Mouse (Mus musculus) left cerebral cortex, adult 2 months (tissue): ENCODE measurements around the gene Adgrv1. TPM values are rescaled to one million over a fixed set of nuclear protein-coding genes. Genes with fewer than 3 reads are reported as not detected.
A peak's percentile ranks its signal among the peaks of the same experiment; 100 is the strongest.
"Not testable (repeated sequence)": the region's sequence is repeated elsewhere in the genome, so short reads cannot be mapped to it uniquely, and the experiment has no call there.

Experiments used
- DNase-seq, 2 experiments: peaks; one replicate each; pipeline ENCODE4 v3.0.0; 2021 to 2022; ENCODE audit warnings: low spot score in 2 of 2, mixed read lengths in 1 of 2; ENCODE audit errors: extremely low spot score in 1 of 2
- H3K27ac ChIP-seq: fragments of 200-600 bp; 2 replicates; pipeline ENCODE4 v1.8.1; 2022
- H3K4me3 ChIP-seq: fragments of 200-600 bp; 2 replicates; pipeline ENCODE4 v1.8.1; 2022
- CTCF ChIP-seq: fragments of 200-600 bp; IDR thresholded peaks from 2 replicates; pipeline ENCODE4 v1.8.1; 2022; ENCODE audit warnings: antibody characterized with exemption, mild to moderate bottlenecking, moderate library complexity
- intact Hi-C: fragments of 180-260 bp; cut with DNase I; formaldehyde crosslinking; loops from one replicate; pipeline ENCODE4 v1.15.1; 2025
- total RNA-seq, 2 experiments: library from RNA; stranded (reverse); gene quantifications; 2 replicates each; pipeline ENCODE4 v1.2.3; 2021

The Adgrv1 gene
- total RNA-seq, 2 experiments from 2014 or later: 1.4 to 1.6 TPM

GRCm38 (mm10) chr13:81646348-81646747 is 13.4 kb upstream of the Adgrv1 start:
- H3K27ac ChIP-seq: no peak overlapping the region
- intact Hi-C loops: no loop called here
- no peak for TF ChIP-seq CTCF
- no peak for DNase-seq
- H3K4me3 ChIP-seq: no peak overlapping the region

GRCm38 (mm10) chr13:81644047-81644565 is 11.2 kb upstream of the Adgrv1 start:
- no peak for DNase-seq

GRCm38 (mm10) chr13:81642491-81643149 is 9.7 kb upstream of the Adgrv1 start:
- intact Hi-C loops: loop anchor here (5.0 kb wide), 1 partner anchor 120 kb away; no protein-coding TSS in a partner anchor
- Histone ChIP-seq H3K4me3 (no peak overlapping the region), H3K27ac (no peak overlapping the region)
- DNase-seq: no peak
- TF ChIP-seq CTCF: no peak

More at GRCm38 (mm10) chr13:81644047-81644565, 11.2 kb upstream of the Adgrv1 start:
- Histone ChIP-seq H3K4me3 (no peak overlapping the region), H3K27ac (no peak overlapping the region)
- intact Hi-C loops: loop anchor here (5.0 kb wide), 1 partner anchor 118 kb away; no protein-coding TSS in a partner anchor
- TF ChIP-seq CTCF: no peak

- intact Hi-C loops: loop anchor here (1.0 to 5.0 kb wide), 2 partner anchors 121 to 201 kb away; no protein-coding TSS in a partner anchor
- DNase-seq: peak; percentile 44 to 58
- TF ChIP-seq CTCF: peak; percentile 84
- no peak overlapping the region for H3K4me3 ChIP-seq
- no peak overlapping the region for H3K27ac ChIP-seq
These were observed 8.5 kb upstream of the Adgrv1 start for GRCm38 (mm10) chr13:81641289-81642045.

- TF ChIP-seq CTCF: no peak
- Histone ChIP-seq H3K27ac (no peak overlapping the region), H3K4me3 (no peak overlapping the region)
- no peak for DNase-seq
- intact Hi-C loops: loop anchor here (1.0 to 5.0 kb wide), 2 partner anchors 121 to 201 kb away; no protein-coding TSS in a partner anchor
These were observed 7.9 kb upstream of the Adgrv1 start for GRCm38 (mm10) chr13:81640881-81641280.

- no peak overlapping the region for H3K4me3 ChIP-seq
- no peak overlapping the region for H3K27ac ChIP-seq
- TF ChIP-seq CTCF: no peak
- DNase-seq: no peak
- intact Hi-C loops: loop anchor here (5.0 kb wide), 1 partner anchor 123 kb away; no protein-coding TSS in a partner anchor
These were observed 6.7 kb upstream of the Adgrv1 start for GRCm38 (mm10) chr13:81639624-81640023.

GRCm38 (mm10) chr13:81630566-81630965 is 2.4 kb downstream of the Adgrv1 start:
- no peak for TF ChIP-seq CTCF
- Histone ChIP-seq H3K27ac (no peak overlapping the region), H3K4me3 (no peak overlapping the region)
- no peak for DNase-seq
- intact Hi-C loops: no loop called here

- intact Hi-C loops: no loop called here
- TF ChIP-seq CTCF: no peak
- DNase-seq: no peak
- Histone ChIP-seq H3K27ac (no peak overlapping the region), H3K4me3 (no peak overlapping the region)
These were observed 3.6 kb downstream of the Adgrv1 start for GRCm38 (mm10) chr13:81629395-81629794.

- H3K4me3 ChIP-seq: no peak overlapping the region
- no peak for TF ChIP-seq CTCF
- H3K27ac ChIP-seq: no peak overlapping the region
- intact Hi-C loops: no loop called here
- DNase-seq: no peak
These were observed 4.2 kb downstream of the Adgrv1 start for GRCm38 (mm10) chr13:81628631-81629190.

GRCm38 (mm10) chr13:81627861-81628260 is 5.1 kb downstream of the Adgrv1 start:
- intact Hi-C loops, H3K27ac ChIP-seq: not testable (repeated sequence)

GRCm38 (mm10) chr13:81610349-81610748 is 22.6 kb downstream of the Adgrv1 start:
- TF ChIP-seq CTCF: peak; percentile 36
- intact Hi-C loops: no loop called here
- Histone ChIP-seq H3K4me3 (no peak overlapping the region), H3K27ac (no peak overlapping the region)
- DNase-seq: no peak

More at GRCm38 (mm10) chr13:81627861-81628260, 5.1 kb downstream of the Adgrv1 start:
- DNase-seq, H3K4me3 ChIP-seq: not testable (repeated sequence)

GRCm38 (mm10) chr13:81606991-81607390 is 26.0 kb downstream of the Adgrv1 start:
- DNase-seq: no peak
- intact Hi-C loops: no loop called here
- Histone ChIP-seq H3K27ac (no peak overlapping the region), H3K4me3 (no peak overlapping the region)
- TF ChIP-seq CTCF: no peak
